Mouse (Mus musculus) intestine, postnatal 0 days (tissue): ENCODE results near the gene Znrf2. TPM values are rescaled to one million over a fixed set of nuclear protein-coding genes. Genes with fewer than 3 reads are reported as not detected.

Experiments
- ATAC-seq: fragments of 200-750 bp; cut with Nextera tagmentation; 2 replicates; pipeline ENCODE4 v1.8.0; 2017; ENCODE audit warnings: mild to moderate bottlenecking, moderate TSS enrichment, moderate library complexity
- H3K27ac ChIP-seq: fragments of 300-500 bp; sonication (generic); 2 replicates; pipeline ENCODE4 v1.5.1; 2014; ENCODE audit warnings: mild to moderate bottlenecking, low read depth, low read length, moderate library complexity
- H3K27me3 ChIP-seq: fragments of 300-500 bp; sonication (generic); replicated peaks from 2 replicates; pipeline ENCODE4 v1.6.1; 2014; ENCODE audit warnings: low read length, mixed read lengths; ENCODE audit not compliant: control insufficient read depth, insufficient read depth
- H3K36me3 ChIP-seq: fragments of 300-500 bp; sonication (generic); 2 replicates; pipeline ENCODE4 v1.6.1; 2014; ENCODE audit warnings: mild to moderate bottlenecking, moderate library complexity; ENCODE audit not compliant: control insufficient read depth, insufficient read depth
- H3K4me1 ChIP-seq: fragments of 300-500 bp; sonication (generic); replicated peaks from 2 replicates; pipeline ENCODE4 v1.6.1; 2014; ENCODE audit warnings: antibody characterized with exemption, low read length, mixed read lengths; ENCODE audit not compliant: control insufficient read depth, insufficient read depth
- H3K4me2 ChIP-seq: fragments of 300-500 bp; sonication (generic); replicated peaks from 2 replicates; pipeline ENCODE4 v1.6.1; 2014; ENCODE audit warnings: low read depth, mild to moderate bottlenecking, moderate library complexity
- H3K4me3 ChIP-seq: fragments of 300-500 bp; sonication (generic); 2 replicates; pipeline ENCODE4 v1.5.1; 2014; ENCODE audit warnings: low read depth, low read length
- H3K9ac ChIP-seq: fragments of 300-500 bp; sonication (generic); 2 replicates; pipeline ENCODE4 v1.6.1; 2014; ENCODE audit warnings: mild to moderate bottlenecking, low read depth, low read length
- H3K9me3 ChIP-seq: fragments of 300-500 bp; sonication (generic); 2 replicates; pipeline ENCODE4 v1.6.1; 2016; ENCODE audit warnings: mixed run types; ENCODE audit not compliant: control insufficient read depth
- CTCF ChIP-seq: sonication (generic); IDR thresholded peaks from 2 replicates; pipeline ENCODE4 v1.5.1; 2016; ENCODE audit warnings: low read depth, mild to moderate bottlenecking, control low read depth, antibody characterized with exemption, moderate library complexity
- WGBS: fragments of 180-500 bp; shearing (Covaris S2); extraction: QIAGEN DNeasy Blood & Tissue Kit; methylation state at CpG from one replicate; pipeline ENCODE4 v1.1.7; 2014; 5-methylcytosine and 5-hydroxymethylcytosine counted together
- polyA plus RNA-seq: library from polyadenylated mRNA; unstranded; fragments of >200 nt; fragmentation: Nextera tagmentation; extraction: Ambion mirVana; gene quantifications from 2 replicates; pipeline ENCODE4 v1.2.1, GENCODE M21; 2015

The Znrf2 gene
- polyA plus RNA-seq, 1 experiment from 2014 or later: 7.8 TPM

- ATAC-seq: no peak
- no peaks in the 10 kb centered on the region for H3K36me3 ChIP-seq
- TF ChIP-seq CTCF: no peak
- H3K9me3 ChIP-seq: no peaks in the 10 kb centered on the region
- no peak overlapping the region for H3K4me3 ChIP-seq
- no peak overlapping the region for H3K27ac ChIP-seq
- H3K4me2 ChIP-seq: peak overlapping the region; percentile 24
- 39% methylated on average over 8 of the region's 8 CpGs for WGBS
- H3K27me3 ChIP-seq: no peaks in the 10 kb centered on the region
- no peaks in the 10 kb centered on the region for H3K4me1 ChIP-seq
- H3K9ac ChIP-seq: no peak overlapping the region
These were observed 14.4 kb upstream of the Znrf2 start for GRCm38 (mm10) chr6:54802348-54802747.

GRCm38 (mm10) chr6:54804066-54804864 lies 12.5 kb upstream of the Znrf2 start:
- H3K27me3 ChIP-seq: no peaks in the 10 kb centered on the region
- ATAC-seq: no peak
- TF ChIP-seq CTCF: no peak
- no peaks in the 10 kb centered on the region for H3K4me1 ChIP-seq
- WGBS: 42% methylated on average over 18 of the region's 18 CpGs
- H3K9me3 ChIP-seq: no peaks in the 10 kb centered on the region
- H3K4me3 ChIP-seq: no peak overlapping the region
- no peak overlapping the region for H3K9ac ChIP-seq
- H3K27ac ChIP-seq: no peak overlapping the region
- H3K36me3 ChIP-seq: no peaks in the 10 kb centered on the region
- H3K4me2 ChIP-seq: no peak overlapping the region

- ATAC-seq: no peak
- Histone ChIP-seq H3K27ac (no peak overlapping the region), H3K27me3 (no peaks in the 10 kb centered on the region), H3K4me2 (no peak overlapping the region), H3K4me3 (no peak overlapping the region), H3K9ac (no peak overlapping the region), H3K9me3 (no peaks in the 10 kb centered on the region), H3K4me1 (no peaks in the 10 kb centered on the region), H3K36me3 (no peaks in the 10 kb centered on the region)
- 94% methylated on average over 5 of the region's 5 CpGs for WGBS
- no peak for TF ChIP-seq CTCF
These were observed 10.9 kb upstream of the Znrf2 start for GRCm38 (mm10) chr6:54805779-54806178.

DNA sequence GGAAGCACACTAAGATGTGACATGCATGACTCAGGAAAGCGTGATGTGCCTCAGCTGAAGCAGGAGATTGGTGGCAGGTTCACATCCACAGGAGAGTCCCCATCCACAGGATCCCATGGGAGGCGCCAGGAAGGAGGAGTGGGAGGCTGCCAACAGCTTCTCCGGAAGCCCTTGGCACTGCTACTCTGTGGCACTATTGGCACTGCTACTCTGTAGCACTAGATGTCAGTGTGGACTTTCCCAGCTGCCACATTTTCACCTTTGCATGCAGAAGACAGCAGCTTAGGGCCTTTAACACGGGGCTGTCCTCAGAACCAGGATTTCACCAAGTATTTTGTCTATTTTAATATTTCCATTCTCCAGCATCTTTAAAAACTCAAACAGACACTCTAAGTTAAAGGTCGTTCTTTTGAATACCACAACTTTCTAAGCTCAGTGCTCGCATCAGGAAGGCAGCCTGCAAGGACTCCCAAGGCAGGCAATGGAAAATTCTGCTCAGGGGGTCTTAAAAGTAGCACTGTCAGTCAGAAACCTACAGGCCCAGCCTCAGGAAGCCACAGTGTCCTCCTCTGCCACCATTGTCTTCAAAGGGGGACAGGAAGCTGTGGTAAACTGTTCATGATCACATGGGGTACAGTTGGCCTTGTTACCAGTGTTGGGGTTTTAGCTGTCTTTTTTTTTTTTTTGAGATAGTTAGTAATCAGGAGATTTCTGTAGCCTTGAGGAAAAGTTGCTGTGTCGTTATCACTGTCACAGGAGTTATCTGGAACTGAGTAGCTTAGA lies 7.0 kb upstream of the Znrf2 start:
- no peaks in the 10 kb centered on the region for H3K27me3 ChIP-seq
- H3K9me3 ChIP-seq: no peaks in the 10 kb centered on the region
- no peak overlapping the region for H3K9ac ChIP-seq
- H3K27ac ChIP-seq: no peak overlapping the region
- peak; percentile 74 for TF ChIP-seq CTCF
- no peak overlapping the region for H3K4me2 ChIP-seq
- no peak for ATAC-seq
- 57% methylated on average over 7 of the region's 7 CpGs for WGBS
- no peak overlapping the region for H3K4me3 ChIP-seq
- no peaks in the 10 kb centered on the region for H3K36me3 ChIP-seq
- peaks cover 5% of the 10 kb centered on the region for H3K4me1 ChIP-seq

DNA sequence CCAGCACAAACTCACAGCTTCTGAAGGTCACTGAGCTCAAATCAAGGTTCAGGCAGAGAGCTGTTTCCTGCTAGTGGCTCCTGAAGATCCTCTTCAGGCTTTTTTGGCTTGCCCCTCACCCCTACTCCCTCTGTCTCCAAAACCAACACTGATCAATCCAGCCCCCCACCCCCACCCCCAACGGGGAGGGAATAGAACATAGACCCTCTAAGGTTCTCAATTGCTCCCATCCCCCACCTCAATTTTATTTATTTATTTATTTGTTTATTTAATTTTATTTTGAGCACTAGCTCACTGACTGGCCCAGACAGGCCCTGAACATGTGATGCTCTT lies 6.4 kb upstream of the Znrf2 start:
- Histone ChIP-seq H3K4me2 (no peak overlapping the region), H3K36me3 (no peaks in the 10 kb centered on the region), H3K4me3 (no peak overlapping the region), H3K27ac (peak overlapping the region; percentile 41; the same call in 1 of the 2 replicates), H3K9me3 (no peaks in the 10 kb centered on the region), H3K4me1 (peaks cover 5% of the 10 kb centered on the region), H3K9ac (no peak overlapping the region), H3K27me3 (no peaks in the 10 kb centered on the region)
- TF ChIP-seq CTCF: no peak
- WGBS: 73% methylated on average over 1 of the region's 1 CpGs
- no peak for ATAC-seq

GRCm38 (mm10) chr6:54811546-54812250 lies 5.0 kb upstream of the Znrf2 start:
- H3K9me3 ChIP-seq: no peaks in the 10 kb centered on the region
- H3K27me3 ChIP-seq: no peaks in the 10 kb centered on the region
- H3K4me2 ChIP-seq: no peak overlapping the region
- H3K27ac ChIP-seq: peak overlapping the region; percentile 1; the same call in 1 of the 2 replicates
- H3K4me1 ChIP-seq: peaks cover 5% of the 10 kb centered on the region
- H3K36me3 ChIP-seq: no peaks in the 10 kb centered on the region
- WGBS: 61% methylated on average over 11 of the region's 11 CpGs
- no peak overlapping the region for H3K4me3 ChIP-seq
- no peak for TF ChIP-seq CTCF
- no peak for ATAC-seq
- no peak overlapping the region for H3K9ac ChIP-seq
